Mouse (Mus musculus): ENCODE results near the gene Smyd3.

- TF ChIP-seq CTCF (IDR thresholded peaks at IDR 0.05) (peak; percentile 58), POLR2A (IDR thresholded peaks at IDR 0.05; ENCODE audit: insufficient read depth, low read depth, low read length) (no peak)
These were observed 380.7 kb downstream of the Smyd3 start for GRCm38 (mm10) chr1:179137145-179137477.
